Mouse (Mus musculus) midbrain, embryonic 16.5 days (tissue): ENCODE measurements around the gene Slc22a14. TPM values are rescaled to one million over a fixed set of nuclear protein-coding genes. Genes with fewer than 3 reads are reported as not detected.
A peak's percentile ranks its signal among the peaks of the same experiment; 100 is the strongest.
"Not testable (repeated sequence)": the region's sequence is repeated elsewhere in the genome, so short reads cannot be mapped to it uniquely, and the experiment has no call there.

Experiments
- ATAC-seq: fragments of 200-750 bp; cut with Nextera tagmentation; 2 replicates; pipeline ENCODE4 v1.8.0; 2017; ENCODE audit warnings: moderate TSS enrichment
- H3K27ac ChIP-seq: fragments of 300-500 bp; sonication (generic); 2 replicates; pipeline ENCODE4 v1.5.1; 2014; ENCODE audit warnings: mild to moderate bottlenecking, low read length, mixed read lengths
- H3K27me3 ChIP-seq: fragments of 300-500 bp; sonication (generic); 2 replicates; pipeline ENCODE4 v1.6.1; 2014; ENCODE audit warnings: low read depth, low read length, mixed read lengths; ENCODE audit not compliant: control insufficient read depth, insufficient read depth
- H3K36me3 ChIP-seq: fragments of 300-500 bp; sonication (generic); 2 replicates; pipeline ENCODE4 v1.6.1; 2014; ENCODE audit warnings: mild to moderate bottlenecking, low read length, moderate library complexity, mixed read lengths; ENCODE audit not compliant: control insufficient read depth, insufficient read depth
- H3K4me1 ChIP-seq: fragments of 300-500 bp; sonication (generic); 2 replicates; pipeline ENCODE4 v1.6.1; 2014; ENCODE audit warnings: mild to moderate bottlenecking, low read length, mixed read lengths; ENCODE audit not compliant: control insufficient read depth, insufficient read depth
- H3K4me2 ChIP-seq: fragments of 300-500 bp; sonication (generic); 2 replicates; pipeline ENCODE4 v1.6.1; 2014; ENCODE audit warnings: mild to moderate bottlenecking, low read length, mixed read lengths
- H3K4me3 ChIP-seq: fragments of 300-500 bp; sonication (generic); 2 replicates; pipeline ENCODE4 v1.5.1; 2014; ENCODE audit warnings: low read depth, mild to moderate bottlenecking, low read length, moderate library complexity, mixed read lengths
- H3K9ac ChIP-seq: fragments of 300-500 bp; sonication (generic); 2 replicates; pipeline ENCODE4 v1.6.1; 2014; ENCODE audit warnings: low read depth, low read length, mixed read lengths
- H3K9me3 ChIP-seq: fragments of 300-500 bp; sonication (generic); replicated peaks from 2 replicates; pipeline ENCODE4 v1.6.1; 2014; ENCODE audit warnings: mild to moderate bottlenecking, low read length, mixed read lengths; ENCODE audit not compliant: control insufficient read depth, poor library complexity, severe bottlenecking
- WGBS: fragments of 180-500 bp; shearing (Covaris S2); extraction: QIAGEN DNeasy Blood & Tissue Kit; methylation state at CpG from one replicate; pipeline ENCODE4 v1.1.7; 2014; 5-methylcytosine and 5-hydroxymethylcytosine counted together
- polyA plus RNA-seq: library from polyadenylated mRNA; unstranded; fragments of >200 nt; fragmentation: Nextera tagmentation; extraction: Ambion mirVana; gene quantifications from 2 replicates; pipeline ENCODE4 v1.2.1, GENCODE M21; 2015

Slc22a14 gene
- polyA plus RNA-seq, 1 experiment from 2014 or later: 0.11 TPM

DNA sequence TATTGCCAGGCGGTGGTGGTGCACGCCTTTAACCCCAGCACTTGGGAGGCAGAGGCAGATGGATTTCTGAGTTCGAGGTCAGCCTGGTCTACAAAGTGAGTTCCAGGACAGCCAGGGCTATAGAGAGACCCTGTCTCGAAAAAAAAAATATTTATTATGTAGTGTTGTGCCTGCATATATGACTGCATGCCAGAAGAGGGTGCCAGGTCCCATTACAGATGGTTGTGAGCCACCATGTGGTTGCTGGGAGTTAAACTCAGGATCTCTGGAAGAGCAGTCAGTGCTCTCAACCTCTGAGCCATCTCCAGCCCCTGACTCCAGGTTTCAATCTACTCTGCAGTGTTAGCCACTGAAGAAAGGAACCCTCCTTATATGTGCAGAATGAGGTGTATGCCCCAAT lies 5.4 kb upstream of the Slc22a14 start:
- not testable (repeated sequence) for ATAC-seq, H3K9ac ChIP-seq, H3K4me3 ChIP-seq, H3K27ac ChIP-seq, H3K36me3 ChIP-seq, H3K9me3 ChIP-seq, H3K4me2 ChIP-seq, H3K27me3 ChIP-seq, H3K4me1 ChIP-seq
- 91% methylated on average over 4 of the region's 4 CpGs for WGBS

DNA sequence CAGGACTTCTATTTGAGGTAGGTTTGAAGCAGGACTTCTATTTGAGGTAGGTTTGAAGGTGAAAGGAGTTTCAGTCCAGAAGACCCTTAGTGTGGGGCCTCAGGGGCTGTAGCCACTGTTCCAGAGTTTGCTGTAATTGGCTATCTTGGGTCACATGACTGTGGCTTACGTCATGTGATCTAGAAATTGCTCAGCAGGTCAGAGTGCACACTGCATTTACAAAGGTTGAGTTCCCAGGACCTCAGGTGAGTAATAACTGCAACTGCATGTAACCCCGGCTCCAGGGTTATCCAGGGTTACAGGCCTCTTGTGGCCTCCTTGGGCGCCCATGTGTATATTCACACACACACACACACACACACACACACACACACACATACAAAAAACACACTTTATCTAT lies 3.0 kb upstream of the Slc22a14 start:
- H3K27ac ChIP-seq: no peak overlapping the region
- no peak overlapping the region for H3K4me3 ChIP-seq
- H3K4me2 ChIP-seq: no peak overlapping the region
- H3K36me3 ChIP-seq: no peaks in the 10 kb centered on the region
- H3K4me1 ChIP-seq: no peaks in the 10 kb centered on the region
- 92% methylated on average over 3 of the region's 3 CpGs for WGBS
- ATAC-seq: no peak
- H3K9ac ChIP-seq: no peak overlapping the region
- no peaks in the 10 kb centered on the region for H3K9me3 ChIP-seq
- H3K27me3 ChIP-seq: no peaks in the 10 kb centered on the region

DNA sequence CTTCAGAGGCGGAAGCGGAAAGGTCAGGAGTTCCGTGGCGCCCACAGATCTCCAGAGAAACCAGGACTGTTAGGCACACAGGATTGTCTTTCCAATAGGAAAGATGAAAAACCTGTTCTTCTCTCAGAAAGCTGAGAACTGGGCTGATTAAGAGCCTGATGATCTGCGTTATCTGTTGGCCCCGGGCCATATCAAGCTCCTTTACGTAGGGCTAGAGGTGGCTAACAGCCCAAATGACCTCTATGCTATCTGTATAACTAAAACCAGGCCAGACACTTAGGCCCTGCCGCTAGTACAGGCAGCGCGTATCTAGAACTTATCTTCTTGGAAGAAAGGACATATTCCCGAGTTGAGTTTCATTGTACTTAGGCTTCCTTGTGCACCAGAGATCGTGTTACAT lies 2.1 kb downstream of the Slc22a14 start:
- Histone ChIP-seq H3K9me3 (no peaks in the 10 kb centered on the region), H3K4me1 (no peaks in the 10 kb centered on the region), H3K4me2 (no peak overlapping the region), H3K27ac (no peak overlapping the region), H3K27me3 (no peaks in the 10 kb centered on the region), H3K4me3 (no peak overlapping the region), H3K9ac (no peak overlapping the region), H3K36me3 (no peaks in the 10 kb centered on the region)
- no peak for ATAC-seq
- 95% methylated on average over 12 of the region's 12 CpGs for WGBS

DNA sequence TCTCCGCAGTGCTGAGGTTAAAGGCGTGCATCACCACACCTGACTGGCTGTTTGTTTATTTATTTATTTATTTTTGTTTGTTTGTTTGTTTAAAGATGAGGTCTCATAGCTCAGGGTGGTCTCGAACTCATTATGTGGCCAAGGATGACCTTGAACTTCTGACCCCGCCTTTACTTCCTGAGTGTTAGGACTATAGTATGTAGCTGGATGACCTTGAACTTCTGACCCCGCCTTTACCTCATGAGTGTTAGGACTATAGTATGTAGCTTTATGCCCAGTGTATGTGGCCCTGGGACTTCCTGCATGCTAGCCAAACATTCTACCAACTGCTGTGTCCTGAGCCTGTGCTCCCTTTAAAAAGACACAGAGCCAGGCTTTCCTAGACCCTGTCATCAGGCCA lies 3.9 kb downstream of the Slc22a14 start:
- Histone ChIP-seq H3K4me2 (no peak overlapping the region), H3K27me3 (no peaks in the 10 kb centered on the region), H3K9ac (no peak overlapping the region), H3K4me3 (no peak overlapping the region), H3K36me3 (no peaks in the 10 kb centered on the region), H3K9me3 (no peaks in the 10 kb centered on the region), H3K27ac (no peak overlapping the region), H3K4me1 (peaks cover 3% of the 10 kb centered on the region; the same call in 1 of the 2 replicates)
- no peak for ATAC-seq
- WGBS: 94% methylated on average over 5 of the region's 5 CpGs

DNA sequence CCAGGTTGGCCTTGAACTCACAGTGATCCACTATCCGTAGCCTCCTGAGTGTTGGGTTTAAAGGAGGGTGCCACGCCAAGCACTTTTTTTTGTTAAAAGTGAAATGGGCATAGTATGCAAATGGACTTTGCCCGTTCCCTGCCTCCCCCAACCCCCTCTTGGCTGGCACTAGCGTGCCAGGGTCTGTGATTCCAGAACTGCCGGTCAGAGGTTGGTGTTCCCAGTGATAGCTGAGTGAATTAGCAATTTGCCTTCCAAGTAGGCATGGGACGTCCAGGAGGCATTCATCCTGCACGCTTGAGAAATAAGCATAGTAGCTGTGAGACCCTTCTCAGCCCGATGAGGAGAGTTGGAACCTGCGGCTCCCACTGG lies 7.3 kb downstream of the Slc22a14 start:
- no peaks in the 10 kb centered on the region for H3K27me3 ChIP-seq
- no peak overlapping the region for H3K27ac ChIP-seq
- H3K36me3 ChIP-seq: no peaks in the 10 kb centered on the region
- 33% methylated on average over 9 of the region's 9 CpGs for WGBS
- H3K9ac ChIP-seq: no peak overlapping the region; the same call in 1 of the 2 replicates
- ATAC-seq: no peak
- H3K4me3 ChIP-seq: peak overlapping the region; percentile 70
- H3K9me3 ChIP-seq: no peaks in the 10 kb centered on the region
- H3K4me1 ChIP-seq: peaks cover 3% of the 10 kb centered on the region; the same call in 1 of the 2 replicates
- peak overlapping the region; percentile 80 for H3K4me2 ChIP-seq

DNA sequence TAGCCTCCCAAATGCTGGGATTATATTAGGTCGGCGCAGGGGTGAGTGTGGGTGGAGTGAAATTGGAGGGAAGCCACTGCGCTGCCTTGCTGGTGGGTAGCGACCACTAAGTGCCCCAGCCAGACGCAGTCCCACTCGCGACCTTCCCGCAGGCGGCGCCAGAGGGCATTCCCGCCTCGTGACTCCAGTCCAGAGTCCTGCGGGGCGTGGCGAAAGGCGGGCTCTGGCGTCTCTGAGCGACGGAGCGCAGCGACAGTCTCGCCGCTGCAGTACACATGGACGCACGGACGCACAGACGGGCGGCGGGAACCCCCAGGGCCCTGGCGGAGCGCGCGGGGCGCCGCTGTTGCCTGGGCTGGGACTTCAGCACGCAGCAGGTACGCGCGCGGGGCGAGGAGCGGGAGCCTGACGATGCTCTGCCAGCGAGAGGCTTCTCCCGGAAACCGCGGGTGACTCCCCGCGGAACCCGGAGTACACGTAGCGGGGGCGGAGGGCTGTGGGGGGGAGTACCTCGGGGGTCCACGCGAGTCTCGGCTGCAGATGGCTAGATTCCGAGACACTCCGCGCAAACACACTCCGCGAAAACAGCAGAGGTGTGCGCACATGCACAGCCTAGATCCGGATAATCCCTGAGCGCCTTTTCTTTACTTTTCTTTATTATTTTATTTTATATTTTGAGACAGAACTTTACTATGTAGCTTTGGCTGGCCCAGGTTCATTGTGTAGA lies 7.9 kb downstream of the Slc22a14 start, which contains the start of gene Xylb:
TSS of gene Xylb (plus strand) at position 51 of the 727 bp plus-strand sequence.
- H3K36me3 ChIP-seq: no peaks in the 10 kb centered on the region
- no peaks in the 10 kb centered on the region for H3K27me3 ChIP-seq
- ATAC-seq: peak; percentile 88
- peak within 1 kb of the TSS; percentile 70 for H3K4me3 ChIP-seq
- peaks cover 3% of the 10 kb centered on the region; the same call in 1 of the 2 replicates for H3K4me1 ChIP-seq
- no peaks in the 10 kb centered on the region for H3K9me3 ChIP-seq
- peak within 1 kb of the TSS; percentile 80 for H3K4me2 ChIP-seq
- 2% methylated on average over 55 of the region's 65 CpGs for WGBS
- no peak within 1 kb of the TSS for H3K27ac ChIP-seq
- H3K9ac ChIP-seq: peak within 1 kb of the TSS; percentile 82

DNA sequence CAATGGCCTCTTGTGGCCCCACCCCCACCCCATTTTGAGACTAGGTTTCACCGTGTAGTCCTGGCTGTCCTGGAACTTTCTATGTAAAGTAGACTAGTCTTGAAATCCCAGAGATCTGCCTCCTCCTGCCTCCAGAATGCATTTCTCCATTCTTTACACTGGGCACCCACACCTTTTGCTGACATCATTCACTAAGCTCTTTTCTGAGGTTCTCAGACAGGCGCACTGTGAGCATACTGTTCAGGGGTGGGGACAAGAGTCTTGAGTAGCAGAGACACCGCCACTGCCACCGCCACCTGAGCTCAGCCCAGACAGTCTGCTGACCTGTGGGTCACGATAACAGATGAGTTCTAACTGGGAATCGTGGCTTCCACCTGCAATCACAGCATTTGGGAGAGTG lies 9.4 kb downstream of the Slc22a14 start:
- WGBS: 74% methylated on average over 6 of the region's 6 CpGs
- Histone ChIP-seq H3K27ac (no peak overlapping the region), H3K4me3 (no peak overlapping the region), H3K9me3 (no peaks in the 10 kb centered on the region), H3K4me1 (peaks cover 3% of the 10 kb centered on the region; the same call in 1 of the 2 replicates), H3K4me2 (no peak overlapping the region), H3K9ac (no peak overlapping the region), H3K36me3 (peaks cover 4% of the 10 kb centered on the region), H3K27me3 (no peaks in the 10 kb centered on the region)
- ATAC-seq: no peak

DNA sequence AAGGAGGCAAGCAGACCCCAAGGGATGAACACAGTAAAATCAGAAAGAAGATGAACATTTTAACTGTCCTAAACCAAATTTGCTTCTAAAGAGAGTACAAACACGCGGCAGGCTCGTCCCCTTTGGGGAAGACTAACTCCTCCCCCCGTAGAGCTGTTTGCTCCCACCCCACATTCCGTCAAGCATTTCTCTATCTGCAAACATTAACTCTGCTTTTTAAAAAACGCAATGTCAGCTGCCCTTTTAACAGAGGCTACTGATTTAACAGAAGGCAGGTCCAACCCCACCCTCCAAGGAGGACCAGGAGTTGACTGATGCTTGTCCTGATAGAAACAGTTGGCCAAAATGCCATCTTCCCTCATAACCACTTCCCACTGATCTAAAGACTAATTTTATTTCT lies 11.4 kb downstream of the Slc22a14 start:
- no peak for ATAC-seq
- no peak overlapping the region for H3K4me3 ChIP-seq
- no peak overlapping the region for H3K4me2 ChIP-seq
- no peak overlapping the region for H3K9ac ChIP-seq
- no peaks in the 10 kb centered on the region for H3K27me3 ChIP-seq
- no peak overlapping the region for H3K27ac ChIP-seq
- H3K36me3 ChIP-seq: peaks cover 10% of the 10 kb centered on the region
- 81% methylated on average over 6 of the region's 6 CpGs for WGBS
- no peaks in the 10 kb centered on the region for H3K9me3 ChIP-seq
- peaks cover 3% of the 10 kb centered on the region; the same call in 1 of the 2 replicates for H3K4me1 ChIP-seq

DNA sequence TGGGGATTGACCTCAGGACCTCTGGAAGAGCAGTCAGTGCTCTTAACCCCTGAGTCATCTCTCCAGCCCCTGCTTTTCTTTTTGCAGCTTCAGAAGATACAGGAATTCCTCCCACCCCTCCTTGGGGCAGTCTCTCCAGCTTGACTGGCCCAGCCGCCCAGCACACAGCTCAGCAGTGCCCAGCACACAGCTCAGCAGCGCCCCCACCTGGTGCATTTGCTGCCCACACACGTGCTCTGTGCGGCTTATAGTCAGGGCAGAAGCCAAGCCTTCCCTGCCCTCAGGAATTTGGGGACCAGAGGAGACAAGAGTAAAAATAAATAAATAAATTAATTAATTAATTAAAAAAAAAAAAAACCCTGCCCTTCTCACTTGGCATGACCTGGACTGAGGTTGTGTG lies 13.3 kb downstream of the Slc22a14 start:
- Histone ChIP-seq H3K27me3 (no peaks in the 10 kb centered on the region), H3K9ac (no peak overlapping the region), H3K4me3 (no peak overlapping the region), H3K27ac (no peak overlapping the region), H3K9me3 (no peaks in the 10 kb centered on the region), H3K4me1 (no peaks in the 10 kb centered on the region), H3K36me3 (peaks cover 19% of the 10 kb centered on the region), H3K4me2 (no peak overlapping the region)
- WGBS: 14% methylated on average over 4 of the region's 4 CpGs
- ATAC-seq: 0 out of 2 replicates have a peak, but pooled peaks have one; percentile 59
